Mouse (Mus musculus): Measurements from ENCODE around the gene Trpv5. TPM values are rescaled to one million over a fixed set of nuclear protein-coding genes. Genes with fewer than 3 reads are reported as not detected.

Gene Trpv5
- polyA plus RNA-seq, 1 experiment: not detected

DNA sequence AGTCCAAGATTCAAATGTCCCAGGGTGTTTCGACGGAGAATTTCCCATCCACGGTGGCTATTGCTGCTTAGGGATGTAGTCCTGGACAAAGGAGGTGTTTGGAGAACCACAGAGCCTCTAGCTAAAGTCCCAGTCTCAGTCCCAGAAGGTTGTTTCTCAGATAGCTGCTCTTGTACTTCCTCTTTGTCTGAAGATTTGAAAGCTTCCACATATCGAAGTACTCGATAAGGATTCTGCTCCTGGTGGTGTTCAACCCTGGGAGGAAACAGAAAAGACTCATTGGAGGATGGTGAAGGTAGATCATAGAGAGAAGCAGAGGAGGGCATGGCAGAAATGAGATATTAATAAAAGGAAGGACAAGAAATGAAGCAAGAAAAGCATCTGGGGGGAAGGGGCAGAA, 27.4 kb downstream of the Trpv5 start:
- no peak overlapping the region for H3K4me3 ChIP-seq
- TF ChIP-seq POLR2A (IDR thresholded peaks at IDR 0.05; ENCODE audit: insufficient read length, low read depth) (no peak), MYOD1 (IDR thresholded peaks at IDR 0.05; ENCODE audit: control insufficient read depth in 1 of 3, insufficient read length in 2 of 3, low read depth in 2 of 3) (no peak), TCF3 (IDR thresholded peaks at IDR 0.05; ENCODE audit: insufficient read length, low read depth) (no peak), TCF12 (IDR thresholded peaks at IDR 0.05; ENCODE audit: insufficient read depth, poor library complexity, severe bottlenecking) (no peak), CEBPB (IDR thresholded peaks at IDR 0.05; ENCODE audit: insufficient read depth, poor library complexity, severe bottlenecking) (no peak), SRF (IDR thresholded peaks at IDR 0.05; ENCODE audit: control insufficient read depth, insufficient read length, low read depth) (no peak), MAX (IDR thresholded peaks at IDR 0.05; ENCODE audit: low read depth) (no peak), E2F4 (IDR thresholded peaks at IDR 0.05; ENCODE audit: insufficient read depth) (no peak), USF1 (IDR thresholded peaks at IDR 0.05; ENCODE audit: low read depth) (no peak), MYOG (IDR thresholded peaks at IDR 0.05; ENCODE audit: control insufficient read depth in 1 of 3, insufficient read depth in 1 of 3, insufficient read length in 2 of 3, low read depth in 2 of 3) (no peak), POLR2AphosphoS2 (IDR thresholded peaks at IDR 0.05; ENCODE audit: insufficient read length, low read depth) (no peak), REST (IDR thresholded peaks at IDR 0.05; ENCODE audit: insufficient read depth, insufficient read length) (no peak)
- H3K27me3 ChIP-seq (ENCODE audit: control insufficient read depth, insufficient read depth, insufficient read length): no peaks in the 10 kb centered on the region
- H3K79me2 ChIP-seq (ENCODE audit: control insufficient read depth, insufficient read depth): no peaks in the 10 kb centered on the region
- H3K36me3 ChIP-seq (ENCODE audit: control insufficient read depth, insufficient read depth): no peaks in the 10 kb centered on the region
- H3K4me2 ChIP-seq (ENCODE audit: low read depth): no peak overlapping the region
- H3ac ChIP-seq (ENCODE audit: control insufficient read depth, insufficient read length): no peak overlapping the region

DNA sequence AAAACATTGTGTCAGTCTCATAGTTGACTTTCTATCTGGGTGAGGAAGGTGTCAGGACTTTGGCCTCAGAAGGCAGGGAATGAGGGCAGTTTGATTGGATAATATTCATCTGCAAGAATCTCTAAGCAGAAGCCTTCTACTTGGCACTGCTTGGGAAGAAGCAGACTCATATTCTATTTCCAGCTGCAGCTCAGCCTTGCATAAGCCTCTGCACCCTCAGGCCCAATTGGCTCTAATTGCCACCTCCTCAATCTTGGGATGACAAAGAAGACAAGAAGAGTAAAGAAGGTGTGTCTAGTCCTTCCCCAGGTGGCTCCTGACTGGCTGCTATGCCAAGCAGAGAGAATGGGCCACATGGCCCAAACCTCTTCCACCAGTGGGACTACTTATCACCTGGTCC, 33.9 kb downstream of the Trpv5 start:
- H3K4me2 ChIP-seq (ENCODE audit: low read depth): no peak overlapping the region
- no peak overlapping the region for H3ac ChIP-seq (ENCODE audit: control insufficient read depth, insufficient read length)
- H3K4me3 ChIP-seq: no peak overlapping the region
- H3K79me2 ChIP-seq (ENCODE audit: control insufficient read depth, insufficient read depth): no peaks in the 10 kb centered on the region
- no peaks in the 10 kb centered on the region for H3K36me3 ChIP-seq (ENCODE audit: control insufficient read depth, insufficient read depth)
- H3K27me3 ChIP-seq (ENCODE audit: control insufficient read depth, insufficient read depth, insufficient read length): no peaks in the 10 kb centered on the region
- no peak for TF ChIP-seq SRF (IDR thresholded peaks at IDR 0.05; ENCODE audit: control insufficient read depth, insufficient read length, low read depth)
- no peak for TF ChIP-seq USF1 (IDR thresholded peaks at IDR 0.05; ENCODE audit: low read depth)
- TF ChIP-seq E2F4 (IDR thresholded peaks at IDR 0.05; ENCODE audit: insufficient read depth): no peak
- TF ChIP-seq REST (IDR thresholded peaks at IDR 0.05; ENCODE audit: insufficient read depth, insufficient read length): no peak
- no peak for TF ChIP-seq MAX (IDR thresholded peaks at IDR 0.05; ENCODE audit: low read depth)
- no peak for TF ChIP-seq POLR2AphosphoS2 (IDR thresholded peaks at IDR 0.05; ENCODE audit: insufficient read length, low read depth)

DNA sequence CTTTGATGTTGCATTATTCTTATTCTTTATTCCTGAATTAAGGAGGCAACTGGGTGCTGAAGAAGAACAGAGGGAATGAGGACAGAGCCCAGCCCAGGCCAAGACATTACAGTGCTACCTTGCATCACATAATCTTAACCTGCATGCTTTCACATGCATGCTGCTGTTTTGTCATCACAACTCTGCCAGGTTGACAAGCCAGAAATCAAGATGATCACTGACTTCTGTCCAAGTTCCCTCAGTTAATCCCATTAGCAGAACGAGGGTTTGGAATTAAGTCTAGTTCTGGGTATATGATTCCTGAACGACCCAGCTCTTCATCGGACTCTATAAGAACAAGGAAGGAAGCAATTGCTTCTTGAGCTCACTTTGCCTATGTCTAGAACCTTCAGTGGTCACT, 34.3 kb downstream of the Trpv5 start:
- no peaks in the 10 kb centered on the region for H3K36me3 ChIP-seq (ENCODE audit: control insufficient read depth, insufficient read depth)
- no peaks in the 10 kb centered on the region for H3K27me3 ChIP-seq (ENCODE audit: control insufficient read depth, insufficient read depth, insufficient read length)
- no peak overlapping the region for H3K4me3 ChIP-seq
- no peak overlapping the region for H3ac ChIP-seq (ENCODE audit: control insufficient read depth, insufficient read length)
- no peak overlapping the region for H3K4me2 ChIP-seq (ENCODE audit: low read depth)
- TF ChIP-seq E2F4 (IDR thresholded peaks at IDR 0.05; ENCODE audit: insufficient read depth): no peak
- TF ChIP-seq MYOD1 (IDR thresholded peaks at IDR 0.05; ENCODE audit: control insufficient read depth in 1 of 3, insufficient read length in 2 of 3, low read depth in 2 of 3): no peak
- no peak for TF ChIP-seq TCF3 (IDR thresholded peaks at IDR 0.05; ENCODE audit: insufficient read length, low read depth)
- no peaks in the 10 kb centered on the region for H3K79me2 ChIP-seq (ENCODE audit: control insufficient read depth, insufficient read depth)

DNA sequence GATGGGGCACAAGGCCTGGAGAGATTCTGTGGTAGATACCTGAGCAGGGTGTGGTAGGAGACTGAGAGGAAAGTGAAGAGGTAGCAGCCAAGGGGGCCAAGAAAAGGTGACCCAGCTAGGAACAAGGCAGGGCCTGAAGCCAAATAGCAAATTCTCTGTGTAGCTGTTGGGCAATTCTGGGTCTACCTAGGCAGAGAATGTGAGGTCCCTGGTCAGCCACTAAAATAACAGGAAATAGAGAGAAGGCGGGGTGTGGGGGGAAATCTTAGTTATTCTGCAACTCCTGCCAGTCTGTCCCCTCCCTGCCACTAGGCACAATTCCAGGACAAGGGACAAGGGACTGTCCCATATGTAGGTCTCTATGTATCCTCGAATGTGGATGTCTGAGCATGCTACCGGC, 37.3 kb downstream of the Trpv5 start:
- Histone ChIP-seq H3K36me3 (ENCODE audit: control insufficient read depth, insufficient read depth) (no peaks in the 10 kb centered on the region), H3K27me3 (ENCODE audit: control insufficient read depth, insufficient read depth, insufficient read length) (no peaks in the 10 kb centered on the region), H3K4me2 (ENCODE audit: low read depth) (no peak overlapping the region), H3K79me2 (ENCODE audit: control insufficient read depth, insufficient read depth) (no peaks in the 10 kb centered on the region), H3K4me3 (no peak overlapping the region), H3ac (ENCODE audit: control insufficient read depth, insufficient read length) (no peak overlapping the region)
- TF ChIP-seq MYOG (IDR thresholded peaks at IDR 0.05; ENCODE audit: control insufficient read depth in 1 of 3, insufficient read depth in 1 of 3, insufficient read length in 2 of 3, low read depth in 2 of 3) (no peak), SRF (IDR thresholded peaks at IDR 0.05; ENCODE audit: control insufficient read depth, insufficient read length, low read depth) (no peak), MAX (IDR thresholded peaks at IDR 0.05; ENCODE audit: low read depth) (no peak), REST (IDR thresholded peaks at IDR 0.05; ENCODE audit: insufficient read depth, insufficient read length) (no peak), POLR2AphosphoS2 (IDR thresholded peaks at IDR 0.05; ENCODE audit: insufficient read length, low read depth) (no peak), POLR2A (IDR thresholded peaks at IDR 0.05; ENCODE audit: insufficient read length, low read depth) (no peak), CEBPB (IDR thresholded peaks at IDR 0.05; ENCODE audit: insufficient read depth, poor library complexity, severe bottlenecking) (no peak), USF1 (IDR thresholded peaks at IDR 0.05; ENCODE audit: low read depth) (no peak), E2F4 (IDR thresholded peaks at IDR 0.05; ENCODE audit: insufficient read depth) (no peak), MYOD1 (IDR thresholded peaks at IDR 0.05; ENCODE audit: control insufficient read depth in 1 of 3, insufficient read length in 2 of 3, low read depth in 2 of 3) (no peak), TCF3 (IDR thresholded peaks at IDR 0.05; ENCODE audit: insufficient read length, low read depth) (no peak), TCF12 (IDR thresholded peaks at IDR 0.05; ENCODE audit: insufficient read depth, poor library complexity, severe bottlenecking) (no peak)

DNA sequence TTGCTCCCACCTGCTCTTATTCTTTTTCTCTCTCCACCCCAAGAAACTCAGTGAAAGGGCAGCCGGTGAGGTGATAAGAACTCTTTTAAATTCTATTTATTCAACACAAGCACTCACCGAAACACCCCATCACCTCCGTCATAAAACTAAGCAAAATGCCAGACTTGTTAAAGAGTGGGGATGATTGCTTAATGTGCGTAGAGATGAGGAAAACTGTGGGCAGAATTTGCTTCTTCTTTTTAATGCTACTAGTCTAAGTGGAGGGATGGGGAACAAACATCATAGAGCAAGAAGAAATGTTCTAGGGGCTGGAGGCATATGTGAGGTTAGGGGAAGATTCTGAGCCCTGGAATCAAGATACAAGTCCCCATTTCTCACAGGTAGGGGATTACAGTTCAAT, 37.8 kb downstream of the Trpv5 start:
- Histone ChIP-seq H3K27me3 (ENCODE audit: control insufficient read depth, insufficient read depth, insufficient read length) (no peaks in the 10 kb centered on the region), H3ac (ENCODE audit: control insufficient read depth, insufficient read length) (no peak overlapping the region), H3K4me3 (no peak overlapping the region), H3K79me2 (ENCODE audit: control insufficient read depth, insufficient read depth) (no peaks in the 10 kb centered on the region), H3K4me2 (ENCODE audit: low read depth) (no peak overlapping the region), H3K36me3 (ENCODE audit: control insufficient read depth, insufficient read depth) (no peaks in the 10 kb centered on the region)
- TF ChIP-seq TCF12 (IDR thresholded peaks at IDR 0.05; ENCODE audit: insufficient read depth, poor library complexity, severe bottlenecking) (no peak), MAX (IDR thresholded peaks at IDR 0.05; ENCODE audit: low read depth) (no peak), CEBPB (IDR thresholded peaks at IDR 0.05; ENCODE audit: insufficient read depth, poor library complexity, severe bottlenecking) (no peak), REST (IDR thresholded peaks at IDR 0.05; ENCODE audit: insufficient read depth, insufficient read length) (no peak), POLR2AphosphoS2 (IDR thresholded peaks at IDR 0.05; ENCODE audit: insufficient read length, low read depth) (no peak), SRF (IDR thresholded peaks at IDR 0.05; ENCODE audit: control insufficient read depth, insufficient read length, low read depth) (no peak), TCF3 (IDR thresholded peaks at IDR 0.05; ENCODE audit: insufficient read length, low read depth) (no peak), POLR2A (IDR thresholded peaks at IDR 0.05; ENCODE audit: insufficient read length, low read depth) (no peak), E2F4 (IDR thresholded peaks at IDR 0.05; ENCODE audit: insufficient read depth) (no peak), USF1 (IDR thresholded peaks at IDR 0.05; ENCODE audit: low read depth) (no peak), MYOG (IDR thresholded peaks at IDR 0.05; ENCODE audit: control insufficient read depth in 1 of 3, insufficient read depth in 1 of 3, insufficient read length in 2 of 3, low read depth in 2 of 3) (no peak), MYOD1 (IDR thresholded peaks at IDR 0.05; ENCODE audit: control insufficient read depth in 1 of 3, insufficient read length in 2 of 3, low read depth in 2 of 3) (no peak)

All from myocyte (in vitro differentiated cells).